Mouse (Mus musculus) ES-E14 (cell line): ENCODE measurements around the gene Ewsr1. TPM values are rescaled to one million over a fixed set of nuclear protein-coding genes. Genes with fewer than 3 reads are reported as not detected.

ENCODE experiments used
- DNase-seq: peaks from one replicate; pipeline ENCODE4 v3.0.0-alpha.2; 2013; ENCODE audit warnings: low read depth, low spot score
- H3K27ac ChIP-seq: 2 replicates; pipeline ENCODE4 v1.5.1; 2012; ENCODE audit warnings: low read depth, mild to moderate bottlenecking, low read length, moderate library complexity, mixed read lengths; ENCODE audit not compliant: poor library complexity, insufficient read depth, severe bottlenecking
- H3K36me3 ChIP-seq: 2 replicates; pipeline ENCODE4 v1.6.1; 2012; ENCODE audit warnings: mild to moderate bottlenecking, low read length, moderate library complexity, mixed read lengths; ENCODE audit not compliant: control insufficient read depth, poor library complexity, insufficient read depth, severe bottlenecking
- H3K4me1 ChIP-seq, 2 experiments: fragments of 150-350 bp in 1 of 2; sonication (generic) in 1 of 2; 2 replicates each; pipeline ENCODE4 v1.6.1; 2012; ENCODE audit warnings: low read length in 2 of 2, mild to moderate bottlenecking in 1 of 2, mixed read lengths in 1 of 2; ENCODE audit not compliant: control insufficient read depth in 2 of 2, insufficient read depth in 2 of 2, poor library complexity in 1 of 2
- H3K4me3 ChIP-seq, 2 experiments: fragments of 150-350 bp in 1 of 2; sonication (generic) in 1 of 2; 2 replicates each; pipeline ENCODE4 v1.5.1; 2012; ENCODE audit warnings: low read length in 2 of 2, low read depth in 1 of 2, mild to moderate bottlenecking in 1 of 2, mixed read lengths in 1 of 2; ENCODE audit not compliant: insufficient read depth in 1 of 2, poor library complexity in 1 of 2, severe bottlenecking in 1 of 2
- H3K9ac ChIP-seq: 2 replicates; pipeline ENCODE4 v1.6.1; 2012; ENCODE audit warnings: low read depth, mild to moderate bottlenecking, low read length, mixed read lengths; ENCODE audit not compliant: poor library complexity, insufficient read depth, severe bottlenecking
- H3K9me3 ChIP-seq: fragments of 150-350 bp; sonication (generic); 2 replicates; pipeline ENCODE4 v1.6.1; 2012; ENCODE audit warnings: low read depth, mild to moderate bottlenecking, low read length; ENCODE audit not compliant: control insufficient read depth, insufficient read depth
- CHD2 ChIP-seq: IDR thresholded peaks from 2 replicates; pipeline ENCODE4 v1.6.1; 2014; ENCODE audit warnings: mild to moderate bottlenecking, low read depth, low read length, inconsistent platforms
- HCFC1 ChIP-seq: IDR thresholded peaks from 2 replicates; pipeline ENCODE4 v1.6.1; 2012; ENCODE audit warnings: low read length, inconsistent platforms, borderline replicate concordance; ENCODE audit not compliant: insufficient read depth
- MAFK ChIP-seq: IDR thresholded peaks from 2 replicates; pipeline ENCODE4 v1.6.1; 2014; ENCODE audit warnings: mild to moderate bottlenecking, low read depth, low read length, inconsistent platforms; ENCODE audit not compliant: insufficient read depth
- ZC3H11A ChIP-seq: IDR thresholded peaks from 2 replicates; pipeline ENCODE4 v1.6.1; 2012; ENCODE audit warnings: low read depth, mild to moderate bottlenecking, inconsistent platforms, low read length, borderline replicate concordance
- ZNF384 ChIP-seq: IDR thresholded peaks from 2 replicates; pipeline ENCODE4 v1.6.1; 2012; ENCODE audit warnings: low read depth, low read length, inconsistent platforms
- in situ Hi-C, 2 experiments: fragments of 600-800 bp; cut with MboI; formaldehyde crosslinking; loops; one replicate each; pipeline ENCODE4 v1.15.1; 2025; ENCODE audit warnings: low sequenced_read_pairs in 2 of 2, inconsistent platforms in 1 of 2; ENCODE audit not compliant: unreplicated experiment in 2 of 2
- total RNA-seq: library from RNA; depleted of rRNA; stranded (reverse); fragments of 300-350 nt; gene quantifications from 2 replicates; pipeline ENCODE4 v1.2.3, GENCODE M21; 2012

The Ewsr1 gene
- total RNA-seq, 1 experiment: 396 TPM

- Histone ChIP-seq H3K9me3 (no peaks in the 10 kb centered on the region), H3K36me3 (no peaks in the 10 kb centered on the region)
These were observed 41.6 kb upstream of the Ewsr1 start for GRCm38 (mm10) chr11:5140619-5141018.

GRCm38 (mm10) chr11:5139372-5139771 is 40.3 kb upstream of the Ewsr1 start:
- H3K9ac ChIP-seq: no peak overlapping the region
- peaks cover 2 to 6% of the 10 kb centered on the region in 2 experiments; a peak in 1 of 4 replicates for H3K4me1 ChIP-seq
- H3K36me3 ChIP-seq: no peaks in the 10 kb centered on the region
- no peak for DNase-seq
- in situ Hi-C loops: no loop called here
- TF ChIP-seq HCFC1 (no peak), ZC3H11A (no peak), CHD2 (no peak), MAFK (no peak), ZNF384 (no peak)
- no peak overlapping the region for H3K4me3 ChIP-seq
- no peak overlapping the region for H3K27ac ChIP-seq
- H3K9me3 ChIP-seq: no peaks in the 10 kb centered on the region

More at GRCm38 (mm10) chr11:5140619-5141018, 41.6 kb upstream of the Ewsr1 start:
- Histone ChIP-seq H3K4me3 (no peak overlapping the region), H3K27ac (no peak overlapping the region), H3K4me1 (peaks cover 2 to 6% of the 10 kb centered on the region in 2 experiments; a peak in 1 of 4 replicates), H3K9ac (no peak overlapping the region; the same call in 1 of the 2 replicates)
- no peak for DNase-seq
- no peak for TF ChIP-seq HCFC1
- no peak for TF ChIP-seq ZNF384
- no peak for TF ChIP-seq ZC3H11A
- no peak for TF ChIP-seq CHD2
- no peak for TF ChIP-seq MAFK
- in situ Hi-C loops: no loop called here

- Histone ChIP-seq H3K9me3 (no peaks in the 10 kb centered on the region), H3K9ac (no peak overlapping the region), H3K27ac (no peak overlapping the region), H3K4me3 (no peak overlapping the region), H3K36me3 (no peaks in the 10 kb centered on the region), H3K4me1 (peaks cover 2 to 6% of the 10 kb centered on the region in 2 experiments; a peak in 1 of 4 replicates)
- TF ChIP-seq MAFK (no peak), CHD2 (no peak)
- in situ Hi-C loops: no loop called here
- no peak for DNase-seq
These were observed 39.6 kb upstream of the Ewsr1 start for GRCm38 (mm10) chr11:5138642-5139041.

GRCm38 (mm10) chr11:5135914-5136313 is 36.8 kb upstream of the Ewsr1 start:
- DNase-seq: no peak
- H3K9me3 ChIP-seq: no peaks in the 10 kb centered on the region
- no peak for TF ChIP-seq CHD2
- TF ChIP-seq HCFC1: no peak
- TF ChIP-seq ZC3H11A: no peak
- no peak for TF ChIP-seq ZNF384
- TF ChIP-seq MAFK: no peak
- in situ Hi-C loops: no loop called here
- no peak overlapping the region for H3K4me3 ChIP-seq
- peaks cover 3 to 9% of the 10 kb centered on the region in 2 experiments; a peak in 3 of 4 replicates for H3K4me1 ChIP-seq
- no peak overlapping the region for H3K9ac ChIP-seq
- no peaks in the 10 kb centered on the region for H3K36me3 ChIP-seq
- H3K27ac ChIP-seq: no peak overlapping the region

- Histone ChIP-seq H3K4me1 (peaks cover 7 to 25% of the 10 kb centered on the region in 2 experiments), H3K36me3 (no peaks in the 10 kb centered on the region), H3K27ac (no peak overlapping the region), H3K4me3 (no peak overlapping the region), H3K9ac (no peak overlapping the region), H3K9me3 (no peaks in the 10 kb centered on the region)
- TF ChIP-seq HCFC1: no peak
- no peak for TF ChIP-seq ZC3H11A
- TF ChIP-seq CHD2: no peak
- TF ChIP-seq ZNF384: no peak
- no peak for TF ChIP-seq MAFK
- in situ Hi-C loops: no loop called here
- DNase-seq: no peak
These were observed 33.7 kb upstream of the Ewsr1 start for GRCm38 (mm10) chr11:5132751-5133150.
